Mouse (Mus musculus) forebrain, embryonic 15.5 days (tissue): ENCODE results near the gene Gnao1. TPM values are rescaled to one million over a fixed set of nuclear protein-coding genes. Genes with fewer than 3 reads are reported as not detected.

Experiments used
- microRNA-seq: library from miRNA; unstranded; fragments of <30 nt; microRNA quantifications from one replicate; pipeline ENCODE4, GENCODE M21; 2016
- polyA plus RNA-seq: library from polyadenylated mRNA; unstranded; fragments of >200 nt; fragmentation: Nextera tagmentation; extraction: Ambion mirVana; gene quantifications from 2 replicates; pipeline ENCODE4 v1.2.1, GENCODE M21; 2015

Gene Gnao1
- polyA plus RNA-seq, 1 experiment from 2014 or later = 167 TPM

Small RNA genes lying within 50 kb of the gene (microRNA-seq; reads per million reads assigned to microRNA genes)
- not detected for gene Gm24159

Other genes with a start within 250 kb of the Gnao1 start
- 71.8 and 76.3 TPM in 2 replicates for gene Amfr, start 202.9 kb downstream of the Gnao1 start, polyA plus RNA-seq
- gene Nudt21, start 227.1 kb downstream of the Gnao1 start, polyA plus RNA-seq = 133 and 134 TPM in 2 replicates
- 16.1 and 18.8 TPM in 2 replicates for gene Ogfod1, start 227.2 kb downstream of the Gnao1 start, polyA plus RNA-seq